Mouse (Mus musculus): ENCODE measurements at regions not wholly inside any gene's neighbourhood (a gene's known extent, or its start where the extent isn't known, plus 50 kb on each side); places are given as distances from the start of the nearest gene placed in this dataset.

DNA sequence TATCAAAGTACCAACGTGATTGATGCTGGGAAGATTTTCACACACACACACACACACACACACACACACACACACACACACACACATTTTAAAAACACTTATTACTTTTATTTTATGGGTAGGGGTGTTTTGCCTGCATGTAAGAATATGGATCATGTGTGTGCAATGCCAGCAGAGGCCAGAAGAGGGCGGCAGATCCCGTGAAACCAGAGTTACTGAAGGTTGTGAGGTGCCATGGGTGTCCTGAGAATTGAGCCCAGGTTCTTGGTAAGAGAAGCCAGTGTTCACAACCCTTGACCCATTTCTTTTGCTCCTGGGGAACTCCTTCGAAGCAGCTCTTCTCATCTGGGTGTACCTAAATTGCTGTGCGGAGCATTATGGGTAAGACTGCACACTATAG, 102.4 kb upstream of the Zfp64 start:
- Histone ChIP-seq H3K27ac (ENCODE audit: insufficient read depth, low read depth, low read length) (no peak overlapping the region), H3K27me3 (ENCODE audit: control insufficient read depth, insufficient read depth, low read length) (no peaks in the 10 kb centered on the region), H3K36me3 (ENCODE audit: control insufficient read depth, insufficient read depth, low read length) (no peaks in the 10 kb centered on the region), H3K4me1 (ENCODE audit: control insufficient read depth, insufficient read depth, insufficient read length, low read length) (no peaks in the 10 kb centered on the region), H3K4me3 (ENCODE audit: low read depth, low read length) (no peak overlapping the region)
- 77% methylated on average over 5 of the region's 5 CpGs for WGBS
- no peak for TF ChIP-seq POLR2A (IDR thresholded peaks at IDR 0.05; ENCODE audit: low read depth, low read length)
- TF ChIP-seq CTCF (IDR thresholded peaks at IDR 0.05; ENCODE audit: extremely low read depth, insufficient read length, insufficient replicate concordance, low read depth, low read length) = peak; percentile 28; the same call in 1 of the 2 replicates

DNA sequence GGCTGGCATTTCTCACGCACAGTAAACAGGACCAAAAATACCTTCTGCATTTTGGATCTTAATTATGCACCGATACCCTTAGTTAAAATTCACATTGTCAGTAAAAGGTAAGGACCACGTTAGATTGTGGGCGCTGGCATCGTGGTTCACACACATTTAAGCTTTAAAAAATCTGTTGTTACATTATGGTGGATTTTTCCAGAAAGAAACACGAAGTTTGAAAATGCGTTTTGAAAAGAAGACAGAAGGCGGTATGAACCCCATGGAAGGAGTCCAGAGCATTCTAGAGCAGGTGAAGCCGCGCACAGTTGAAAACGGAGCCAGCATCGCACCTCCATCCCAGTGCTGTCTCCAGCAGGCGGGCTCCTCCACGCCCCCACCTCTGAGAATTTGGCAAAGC, 94.6 kb upstream of the Zfp64 start:
- Histone ChIP-seq H3K4me3 (ENCODE audit: low read depth, low read length) (no peak overlapping the region), H3K4me1 (ENCODE audit: control insufficient read depth, insufficient read depth, insufficient read length, low read length) (no peaks in the 10 kb centered on the region), H3K27me3 (ENCODE audit: control insufficient read depth, insufficient read depth, low read length) (no peaks in the 10 kb centered on the region), H3K27ac (ENCODE audit: insufficient read depth, low read depth, low read length) (no peak overlapping the region), H3K36me3 (ENCODE audit: control insufficient read depth, insufficient read depth, low read length) (no peaks in the 10 kb centered on the region)
- WGBS = 87% methylated on average over 14 of the region's 14 CpGs
- TF ChIP-seq CTCF (IDR thresholded peaks at IDR 0.05; ENCODE audit: extremely low read depth, insufficient read length, insufficient replicate concordance, low read depth, low read length) (no peak), POLR2A (IDR thresholded peaks at IDR 0.05; ENCODE audit: low read depth, low read length) (no peak)

- H3K27me3 ChIP-seq (ENCODE audit: control insufficient read depth, insufficient read depth, low read length) = no peaks in the 10 kb centered on the region
- H3K27ac ChIP-seq (ENCODE audit: insufficient read depth, low read depth, low read length) = no peak overlapping the region
- H3K4me1 ChIP-seq (ENCODE audit: control insufficient read depth, insufficient read depth, insufficient read length, low read length) = no peaks in the 10 kb centered on the region
- H3K36me3 ChIP-seq (ENCODE audit: control insufficient read depth, insufficient read depth, low read length) = no peaks in the 10 kb centered on the region
- WGBS = 71% methylated on average over 2 of the region's 2 CpGs
- TF ChIP-seq POLR2A (IDR thresholded peaks at IDR 0.05; ENCODE audit: low read depth, low read length) (no peak), CTCF (IDR thresholded peaks at IDR 0.05; ENCODE audit: extremely low read depth, insufficient read length, insufficient replicate concordance, low read depth, low read length) (no peak)
- H3K4me3 ChIP-seq (ENCODE audit: low read depth, low read length) = no peak overlapping the region
Observed at GRCm38 (mm10) chr2:169041748-169042147, 86.4 kb upstream of the Zfp64 start.

DNA sequence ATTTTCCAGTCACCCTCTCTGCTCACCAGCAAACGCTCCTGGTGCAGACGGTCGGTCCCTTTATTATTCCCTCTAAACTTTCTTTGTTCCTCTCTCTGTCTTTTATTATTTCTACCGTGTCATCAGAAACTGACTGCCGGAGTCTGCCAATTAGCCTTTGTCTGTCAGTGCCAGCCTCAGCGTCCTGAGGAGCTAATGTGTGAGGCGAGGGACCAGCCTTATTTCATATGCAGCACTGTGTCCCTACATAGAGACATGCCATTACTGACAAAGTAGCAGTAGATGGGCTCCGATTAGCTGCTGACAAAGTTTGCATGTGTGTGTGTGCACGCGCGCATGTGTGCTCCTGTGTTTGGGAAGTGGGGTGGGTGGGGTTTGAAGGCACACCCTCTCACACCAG, 82.6 kb upstream of the Zfp64 start:
- TF ChIP-seq CTCF (IDR thresholded peaks at IDR 0.05; ENCODE audit: extremely low read depth, insufficient read length, insufficient replicate concordance, low read depth, low read length) (no peak), POLR2A (IDR thresholded peaks at IDR 0.05; ENCODE audit: low read depth, low read length) (no peak)
- Histone ChIP-seq H3K27ac (ENCODE audit: insufficient read depth, low read depth, low read length) (no peak overlapping the region), H3K4me3 (ENCODE audit: low read depth, low read length) (no peak overlapping the region), H3K4me1 (ENCODE audit: control insufficient read depth, insufficient read depth, insufficient read length, low read length) (no peaks in the 10 kb centered on the region), H3K36me3 (ENCODE audit: control insufficient read depth, insufficient read depth, low read length) (no peaks in the 10 kb centered on the region), H3K27me3 (ENCODE audit: control insufficient read depth, insufficient read depth, low read length) (no peaks in the 10 kb centered on the region)
- WGBS = 86% methylated on average over 11 of the region's 11 CpGs

DNA sequence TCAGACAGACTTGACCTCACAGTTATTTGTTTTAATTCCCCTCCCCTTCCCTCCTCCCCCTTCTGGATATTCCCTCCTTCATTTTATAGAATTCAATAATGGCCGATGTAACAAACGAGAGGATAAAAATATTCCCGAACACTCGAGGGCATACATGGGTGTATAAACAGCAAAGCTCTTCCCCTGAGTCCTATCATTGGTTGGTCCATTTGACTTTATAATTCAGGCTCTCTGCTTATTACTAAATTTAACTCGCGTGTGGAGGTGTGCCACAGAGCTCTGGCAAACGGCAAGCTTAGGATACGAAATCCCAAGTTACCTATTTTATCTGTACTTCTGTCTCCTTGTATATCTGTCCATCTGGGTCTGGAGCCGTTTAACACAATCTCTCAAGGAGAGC, 82.1 kb upstream of the Zfp64 start:
- H3K4me3 ChIP-seq (ENCODE audit: low read depth, low read length) = no peak overlapping the region
- no peaks in the 10 kb centered on the region for H3K27me3 ChIP-seq (ENCODE audit: control insufficient read depth, insufficient read depth, low read length)
- TF ChIP-seq CTCF (IDR thresholded peaks at IDR 0.05; ENCODE audit: extremely low read depth, insufficient read length, insufficient replicate concordance, low read depth, low read length) (no peak), POLR2A (IDR thresholded peaks at IDR 0.05; ENCODE audit: low read depth, low read length) (no peak)
- no peaks in the 10 kb centered on the region for H3K36me3 ChIP-seq (ENCODE audit: control insufficient read depth, insufficient read depth, low read length)
- H3K4me1 ChIP-seq (ENCODE audit: control insufficient read depth, insufficient read depth, insufficient read length, low read length) = no peaks in the 10 kb centered on the region
- no peak overlapping the region for H3K27ac ChIP-seq (ENCODE audit: insufficient read depth, low read depth, low read length)
- WGBS = 86% methylated on average over 9 of the region's 9 CpGs

- TF ChIP-seq CTCF (IDR thresholded peaks at IDR 0.05; ENCODE audit: extremely low read depth, insufficient read length, insufficient replicate concordance, low read depth, low read length) = peak; percentile 45; the same call in 1 of the 2 replicates
- TF ChIP-seq POLR2A (IDR thresholded peaks at IDR 0.05; ENCODE audit: low read depth, low read length) = no peak
- 32% methylated on average over 3 of the region's 3 CpGs for WGBS
- H3K4me3 ChIP-seq (ENCODE audit: low read depth, low read length) = no peak overlapping the region
- H3K36me3 ChIP-seq (ENCODE audit: control insufficient read depth, insufficient read depth, low read length) = no peaks in the 10 kb centered on the region
- no peaks in the 10 kb centered on the region for H3K27me3 ChIP-seq (ENCODE audit: control insufficient read depth, insufficient read depth, low read length)
- H3K4me1 ChIP-seq (ENCODE audit: control insufficient read depth, insufficient read depth, insufficient read length, low read length) = no peaks in the 10 kb centered on the region
- H3K27ac ChIP-seq (ENCODE audit: insufficient read depth, low read depth, low read length) = no peak overlapping the region
Observed at GRCm38 (mm10) chr2:169035315-169035714, 79.9 kb upstream of the Zfp64 start.

DNA sequence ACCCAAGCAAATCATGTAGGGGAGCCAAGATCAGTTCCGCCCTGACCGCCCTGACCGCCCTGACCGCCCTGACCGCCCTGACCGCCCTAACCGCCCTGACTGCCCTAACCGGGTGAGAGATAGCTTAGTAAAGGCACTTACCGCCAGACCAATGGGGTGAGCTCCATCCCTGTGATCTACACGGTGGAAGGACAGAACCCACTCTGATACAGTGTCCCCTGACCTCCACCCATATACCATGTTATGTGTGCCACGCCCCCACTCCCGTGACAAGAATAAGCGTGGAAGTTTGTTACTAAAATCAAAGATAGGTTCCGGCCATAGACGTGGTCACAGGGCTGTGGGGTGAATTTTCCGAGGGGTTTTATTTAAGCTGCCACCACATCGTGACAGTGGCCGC, 78.6 kb upstream of the Zfp64 start:
- Histone ChIP-seq H3K4me1 (ENCODE audit: control insufficient read depth, insufficient read depth, insufficient read length, low read length) (no peaks in the 10 kb centered on the region), H3K4me3 (ENCODE audit: low read depth, low read length) (no peak overlapping the region), H3K36me3 (ENCODE audit: control insufficient read depth, insufficient read depth, low read length) (no peaks in the 10 kb centered on the region), H3K27ac (ENCODE audit: insufficient read depth, low read depth, low read length) (no peak overlapping the region), H3K27me3 (ENCODE audit: control insufficient read depth, insufficient read depth, low read length) (no peaks in the 10 kb centered on the region)
- 49% methylated on average over 18 of the region's 18 CpGs for WGBS
- TF ChIP-seq POLR2A (IDR thresholded peaks at IDR 0.05; ENCODE audit: low read depth, low read length) = no peak
- TF ChIP-seq CTCF (IDR thresholded peaks at IDR 0.05; ENCODE audit: extremely low read depth, insufficient read length, insufficient replicate concordance, low read depth, low read length) = no peak

DNA sequence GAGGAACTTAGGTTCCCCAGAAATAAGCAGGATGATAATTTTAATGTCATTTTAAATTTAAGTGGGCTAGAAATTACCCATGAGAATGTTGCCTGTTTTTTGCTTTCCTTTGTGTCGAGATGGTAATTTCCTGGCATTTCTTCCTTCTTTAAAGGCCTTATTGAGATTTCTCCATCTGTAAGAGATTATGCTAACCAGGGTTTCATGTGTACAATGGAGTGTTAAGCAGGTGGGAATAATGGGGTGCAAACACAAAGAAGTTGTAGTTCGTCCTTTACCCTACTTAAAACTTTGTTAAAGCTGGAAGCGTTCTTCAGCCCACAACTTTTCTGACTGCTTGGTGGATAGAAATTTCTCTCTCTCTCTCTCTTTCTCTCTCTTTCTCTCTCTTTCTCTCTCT, 77.8 kb upstream of the Zfp64 start:
- no peak overlapping the region for H3K27ac ChIP-seq (ENCODE audit: insufficient read depth, low read depth, low read length)
- H3K27me3 ChIP-seq (ENCODE audit: control insufficient read depth, insufficient read depth, low read length) = no peaks in the 10 kb centered on the region
- TF ChIP-seq POLR2A (IDR thresholded peaks at IDR 0.05; ENCODE audit: low read depth, low read length) = no peak
- TF ChIP-seq CTCF (IDR thresholded peaks at IDR 0.05; ENCODE audit: extremely low read depth, insufficient read length, insufficient replicate concordance, low read depth, low read length) = no peak
- WGBS = 84% methylated on average over 3 of the region's 3 CpGs
- no peak overlapping the region for H3K4me3 ChIP-seq (ENCODE audit: low read depth, low read length)
- H3K4me1 ChIP-seq (ENCODE audit: control insufficient read depth, insufficient read depth, insufficient read length, low read length) = no peaks in the 10 kb centered on the region
- no peaks in the 10 kb centered on the region for H3K36me3 ChIP-seq (ENCODE audit: control insufficient read depth, insufficient read depth, low read length)

Measured in small intestine, adult 2 months (tissue).